Mouse (Mus musculus): ENCODE results near the gene Sema5a.
A peak's percentile ranks its signal among the peaks of the same experiment; 100 is the strongest.

The Sema5a gene

DNA sequence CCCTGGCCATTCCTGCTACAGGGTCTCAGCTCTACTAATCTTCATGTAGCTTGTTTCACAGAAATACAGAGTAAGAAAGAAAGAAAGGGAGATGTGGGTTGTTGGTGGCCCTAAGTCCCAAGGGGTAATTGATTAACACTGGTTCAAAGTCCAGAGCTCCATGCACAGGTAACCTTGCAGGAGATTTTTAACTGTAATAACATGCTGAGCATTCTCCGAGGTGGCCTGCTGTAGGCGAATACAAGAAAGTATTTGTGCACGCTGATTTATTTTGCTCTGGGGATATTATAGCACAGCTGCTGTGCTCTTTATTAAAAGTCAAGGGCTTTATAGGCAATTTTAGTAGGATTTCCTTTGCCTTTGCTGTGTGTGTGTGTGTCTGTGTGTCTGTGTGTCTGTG is 393.3 kb downstream of the Sema5a start:
- no peak for DNase-seq (ENCODE audit: low spot score)

DNA sequence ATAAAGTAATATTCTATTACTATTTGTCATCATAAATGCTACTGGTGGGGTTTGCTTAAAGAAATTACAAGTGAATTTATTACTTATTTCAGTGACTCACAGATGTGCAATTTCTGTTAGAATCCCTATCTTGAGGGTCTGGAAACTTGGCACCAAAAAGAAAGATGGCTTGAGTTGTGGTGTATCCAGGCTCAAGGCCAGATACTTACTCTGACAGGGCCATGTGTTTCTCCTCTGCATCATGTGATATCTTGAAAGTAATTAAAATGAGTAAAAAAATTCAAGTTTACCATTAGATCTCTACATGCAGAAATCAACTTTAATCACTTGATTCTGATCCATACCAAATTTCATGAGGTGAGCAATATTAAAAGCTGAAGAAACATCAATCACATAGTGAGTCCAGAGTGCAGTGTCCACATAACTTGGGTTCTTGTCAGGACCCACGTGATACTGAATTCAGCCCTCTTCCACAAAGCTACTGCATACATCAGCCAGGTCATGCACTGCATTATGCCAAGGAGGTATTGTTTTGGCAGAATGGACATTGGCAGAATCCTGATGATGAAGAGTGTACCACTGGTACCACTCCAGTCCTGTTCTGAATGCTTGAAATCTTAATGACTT is 402.6 kb downstream of the Sema5a start:
- DNase-seq (ENCODE audit: low spot score) = no peak

DNA sequence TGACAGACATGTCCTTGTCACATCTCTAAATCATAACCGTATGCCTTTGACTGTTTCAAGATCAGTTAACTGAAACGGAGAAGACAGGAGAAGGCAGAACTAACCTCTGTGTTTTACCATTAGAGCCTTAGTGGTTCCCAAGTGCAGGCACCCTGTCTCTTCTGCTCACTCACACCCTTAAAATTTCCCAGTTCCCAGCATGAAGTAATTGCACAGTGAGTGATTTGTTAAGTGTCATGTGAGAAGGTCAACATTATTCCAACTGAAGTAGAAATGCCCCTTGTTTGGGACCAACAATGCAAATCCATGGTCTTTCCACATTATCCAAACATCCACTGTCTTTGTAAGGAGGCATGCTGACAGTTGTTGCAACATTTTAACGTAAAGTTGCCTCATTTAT is 409.4 kb downstream of the Sema5a start:
- DNase-seq (ENCODE audit: low spot score) = no peak

DNA sequence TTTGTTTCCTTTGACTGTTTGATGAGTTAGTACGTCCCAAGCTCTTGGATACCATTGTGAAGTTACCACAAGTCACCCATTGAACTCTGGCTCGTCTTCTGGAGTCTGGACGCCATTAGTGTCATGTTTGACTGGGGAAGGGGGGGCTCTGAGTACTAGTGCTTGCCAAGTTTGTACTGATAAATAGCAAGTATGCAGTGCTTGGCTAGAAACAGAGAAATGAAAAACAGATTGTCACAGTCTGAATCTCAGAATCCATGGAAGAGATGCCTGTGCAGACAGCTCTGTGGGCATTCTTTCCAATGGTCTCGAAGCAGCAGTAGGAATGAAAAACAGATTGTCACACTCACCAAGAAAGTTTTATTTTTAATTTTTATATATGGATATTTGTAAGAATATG is 411.4 kb downstream of the Sema5a start:
- no peak for DNase-seq (ENCODE audit: low spot score)

DNA sequence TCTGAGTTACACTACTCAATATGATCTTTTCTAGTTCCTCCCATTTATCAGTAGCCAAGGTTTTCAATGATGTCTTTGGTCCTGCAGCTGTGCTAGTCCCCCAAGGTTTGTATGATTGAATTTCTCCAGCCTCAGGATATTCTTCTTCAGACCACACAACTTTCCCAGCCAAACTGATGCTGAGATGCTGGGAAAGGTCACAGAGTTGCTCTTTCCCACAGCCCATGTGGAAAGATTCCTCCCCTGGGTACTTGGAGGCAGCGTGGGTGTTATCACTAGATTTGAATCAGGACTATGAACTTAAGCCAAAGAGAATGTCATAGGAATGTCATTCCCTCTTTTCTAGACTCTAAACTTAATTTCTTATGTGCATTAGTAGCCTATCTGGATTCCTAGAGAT is 431.8 kb downstream of the Sema5a start:
- no peak for DNase-seq (ENCODE audit: low spot score)

DNA sequence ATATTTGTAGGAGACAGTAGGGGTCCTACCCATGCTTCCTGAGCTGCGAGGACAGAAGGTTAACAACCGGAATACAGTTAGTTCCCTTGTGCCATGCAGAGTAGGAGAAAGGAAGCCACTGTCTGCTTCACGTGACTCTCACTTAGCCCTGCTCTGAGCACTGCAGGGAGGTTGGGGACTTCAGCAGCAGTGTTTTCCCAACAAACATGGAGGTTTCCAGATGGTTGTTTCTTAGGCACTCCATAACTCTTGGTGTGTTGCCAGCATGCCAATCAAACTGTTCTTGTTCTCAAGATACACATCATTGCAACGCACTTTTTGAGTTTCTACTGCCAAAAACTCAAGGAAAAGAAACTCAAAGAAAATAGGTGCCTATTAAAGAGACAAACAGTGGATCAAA is 440.5 kb downstream of the Sema5a start:
- no peak for DNase-seq (ENCODE audit: low spot score)

DNA sequence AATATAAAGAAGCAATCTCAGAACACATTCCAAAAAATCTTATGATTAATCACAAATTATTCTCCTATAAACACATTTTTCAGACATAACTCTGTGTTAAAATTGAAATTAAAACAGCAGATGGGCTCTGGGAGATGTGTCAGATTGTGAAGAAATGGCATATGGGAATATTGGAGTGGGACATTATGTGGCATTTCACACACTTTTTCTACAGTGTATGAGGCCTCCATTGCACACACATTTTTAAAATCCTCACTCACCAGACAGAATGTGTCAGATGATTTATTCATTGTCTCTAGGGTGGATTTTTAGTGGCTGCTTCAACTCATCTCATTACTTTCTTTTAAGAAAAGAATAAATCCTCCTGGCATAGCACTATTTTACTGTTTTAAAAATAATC is 446.4 kb downstream of the Sema5a start:
- DNase-seq (ENCODE audit: low spot score) = no peak

DNA sequence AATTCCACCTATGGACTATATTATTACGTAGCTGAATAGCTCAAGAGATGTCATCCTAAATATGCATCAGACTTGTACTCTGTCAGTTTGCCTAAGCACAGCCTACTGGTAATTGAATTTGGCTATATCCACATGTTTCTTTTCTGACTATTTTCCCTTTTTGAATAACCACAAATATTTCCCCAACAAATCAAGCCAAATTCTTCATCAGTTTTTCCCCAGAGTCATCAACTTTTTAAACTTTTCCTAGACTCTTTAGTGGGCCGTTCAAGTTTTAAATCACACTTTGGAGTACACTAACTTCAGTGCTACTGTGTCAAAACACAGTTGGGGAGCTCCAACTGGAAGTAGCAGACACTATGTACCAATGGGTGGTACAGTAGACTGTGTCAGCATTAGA is 448.4 kb downstream of the Sema5a start:
- no peak for DNase-seq (ENCODE audit: low spot score)

DNA sequence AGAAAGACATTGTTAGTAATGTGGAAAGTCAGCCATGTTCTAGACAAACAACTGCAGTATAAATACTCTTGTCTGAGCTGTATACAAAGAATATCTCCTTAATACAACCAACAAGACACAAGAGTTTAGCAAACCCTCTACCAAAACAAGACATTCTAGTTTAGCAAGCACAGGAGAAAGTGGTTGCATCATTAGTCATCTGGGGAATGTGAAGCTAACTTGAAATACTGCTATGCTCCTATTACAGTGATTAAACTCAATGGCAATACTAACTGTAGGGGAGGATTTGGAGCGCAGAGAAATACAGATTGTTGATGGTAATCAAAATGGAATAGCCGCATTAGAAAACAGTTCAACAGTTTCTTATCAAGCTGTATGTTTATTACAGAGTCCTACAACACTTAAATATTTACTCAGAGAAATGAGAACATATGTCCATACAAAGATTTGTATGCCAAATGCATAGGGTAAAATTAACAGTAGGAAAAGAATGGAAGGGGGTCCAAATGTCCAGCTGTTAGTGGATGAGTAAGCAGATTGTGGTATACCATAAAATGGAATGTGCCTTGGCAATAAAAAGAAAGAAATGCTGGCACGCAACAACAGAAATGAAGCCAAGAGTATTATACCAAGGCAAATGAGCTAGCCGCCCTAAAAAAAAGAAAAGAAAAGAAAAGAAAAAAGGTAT is 472.8 kb downstream of the Sema5a start:
- no peak for DNase-seq (ENCODE audit: low spot score)

DNA sequence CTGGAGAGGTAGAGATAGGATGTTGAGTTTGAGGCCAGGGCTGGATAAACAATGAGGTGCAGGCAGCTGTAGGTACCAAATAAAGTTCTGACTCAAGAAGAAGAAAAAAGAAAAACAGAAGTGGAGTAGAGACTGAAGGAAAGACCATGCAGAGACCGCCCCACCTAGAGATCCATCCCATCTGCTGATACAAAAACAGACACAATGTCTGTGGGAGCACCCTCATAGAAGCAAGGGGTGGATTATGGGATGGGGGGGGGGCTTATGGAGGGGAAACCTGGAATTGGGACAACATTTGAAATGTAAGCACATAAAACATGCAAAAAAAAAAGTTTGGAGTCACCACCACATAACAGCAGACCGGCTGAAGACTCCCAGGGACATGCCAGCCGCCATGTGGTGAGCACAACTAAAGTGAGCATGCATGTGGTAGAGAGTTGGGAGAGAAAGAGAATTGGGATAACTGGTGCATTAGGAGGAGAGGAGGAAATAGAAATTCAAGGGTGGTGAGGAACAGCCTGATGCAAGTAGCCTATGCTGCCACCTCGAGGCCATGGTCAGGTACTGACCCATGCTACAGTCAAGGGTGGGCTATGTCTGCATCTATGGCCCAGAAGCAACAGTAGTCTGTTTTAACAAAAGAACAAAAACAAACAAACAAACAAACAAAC is 473.8 kb downstream of the Sema5a start:
- peak; percentile 71 for DNase-seq (ENCODE audit: low spot score)

DNA sequence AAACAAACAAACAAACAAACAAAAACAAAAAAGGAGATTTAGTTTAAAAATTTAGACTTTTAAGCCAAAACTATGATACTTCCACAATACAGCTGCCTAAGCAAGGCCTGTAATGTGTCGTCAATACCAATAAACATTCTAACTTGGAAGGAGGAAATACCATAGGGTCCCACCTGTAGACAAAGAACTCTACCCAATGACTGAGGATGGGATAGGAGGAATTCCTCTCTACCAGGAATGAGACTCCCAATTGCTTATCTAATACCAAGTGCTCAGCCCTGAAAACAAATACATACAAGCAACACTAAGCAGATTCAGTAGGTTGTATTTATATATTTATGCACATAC is 474.3 kb downstream of the Sema5a start:
- DNase-seq (ENCODE audit: low spot score) = no peak

DNA sequence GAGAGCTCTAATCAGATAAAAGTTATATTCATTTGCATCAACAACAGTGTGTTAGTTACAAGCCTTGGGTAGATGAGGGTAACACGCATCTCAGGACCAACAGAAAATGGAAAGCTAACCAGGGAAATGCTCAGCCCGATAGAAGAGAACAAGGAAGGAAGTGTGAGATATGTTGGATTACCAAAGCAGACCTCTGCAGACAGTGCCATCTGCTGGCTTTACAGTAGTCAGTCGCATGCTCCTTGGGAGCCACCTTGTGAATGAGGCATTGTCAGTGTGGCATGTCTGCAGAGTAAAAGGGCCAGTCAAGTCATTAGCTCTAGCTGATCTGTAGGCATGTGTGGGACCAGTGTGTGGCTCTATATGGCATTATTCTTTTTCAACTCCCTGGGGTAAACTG is 486.2 kb downstream of the Sema5a start:
- peak; percentile 42 for DNase-seq (ENCODE audit: low spot score)

All from testis, postnatal 10 days (tissue).